Mouse (Mus musculus) lung, postnatal 10 days (tissue): ENCODE measurements around the gene Xxylt1.
A peak's percentile ranks its signal among the peaks of the same experiment; 100 is the strongest.

ENCODE experiments used
- DNase-seq: peaks from one replicate; pipeline ENCODE4 v3.0.0; 2021

The Xxylt1 gene

DNA sequence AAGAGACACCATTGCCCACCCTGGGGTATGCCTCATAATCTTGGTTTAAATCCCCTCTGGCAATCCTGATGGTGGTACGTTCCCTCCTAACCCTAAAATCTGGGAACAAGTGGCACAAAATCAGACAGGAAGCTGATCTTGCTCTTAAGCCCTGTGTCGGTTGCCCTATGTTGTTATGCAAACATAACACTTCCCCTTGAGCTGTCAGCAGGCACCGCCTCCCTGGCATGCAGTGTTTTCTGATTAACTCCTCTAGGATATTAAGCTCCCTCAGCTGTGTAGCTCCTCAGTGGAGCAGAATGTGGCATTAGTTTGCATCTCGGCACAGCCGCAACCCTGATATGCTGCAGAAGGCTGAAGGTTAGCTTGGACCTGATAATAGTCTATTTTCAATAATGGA, 58.9 kb downstream of the Xxylt1 start:
- peak; percentile 70 for DNase-seq

DNA sequence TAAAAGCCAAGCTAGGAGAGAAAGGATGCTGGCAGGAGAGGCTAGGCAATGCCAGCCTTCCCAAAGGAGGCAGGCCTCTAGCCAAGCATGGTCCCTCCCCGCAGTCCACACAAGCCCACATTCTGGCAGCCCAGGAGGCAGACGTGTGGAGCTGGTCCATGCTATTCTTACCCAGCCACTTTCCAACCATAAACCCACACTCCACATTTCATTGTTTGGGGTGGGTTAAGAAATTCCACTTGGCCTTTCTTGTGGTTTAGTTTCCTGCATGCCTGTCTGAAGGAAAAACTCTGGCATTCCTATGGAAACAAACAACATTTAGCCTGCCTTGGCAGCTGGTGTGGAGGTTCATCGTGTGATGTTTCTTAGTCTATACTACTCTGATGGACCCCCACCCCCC, 61.7 kb downstream of the Xxylt1 start:
- DNase-seq = peak; percentile 55

DNA sequence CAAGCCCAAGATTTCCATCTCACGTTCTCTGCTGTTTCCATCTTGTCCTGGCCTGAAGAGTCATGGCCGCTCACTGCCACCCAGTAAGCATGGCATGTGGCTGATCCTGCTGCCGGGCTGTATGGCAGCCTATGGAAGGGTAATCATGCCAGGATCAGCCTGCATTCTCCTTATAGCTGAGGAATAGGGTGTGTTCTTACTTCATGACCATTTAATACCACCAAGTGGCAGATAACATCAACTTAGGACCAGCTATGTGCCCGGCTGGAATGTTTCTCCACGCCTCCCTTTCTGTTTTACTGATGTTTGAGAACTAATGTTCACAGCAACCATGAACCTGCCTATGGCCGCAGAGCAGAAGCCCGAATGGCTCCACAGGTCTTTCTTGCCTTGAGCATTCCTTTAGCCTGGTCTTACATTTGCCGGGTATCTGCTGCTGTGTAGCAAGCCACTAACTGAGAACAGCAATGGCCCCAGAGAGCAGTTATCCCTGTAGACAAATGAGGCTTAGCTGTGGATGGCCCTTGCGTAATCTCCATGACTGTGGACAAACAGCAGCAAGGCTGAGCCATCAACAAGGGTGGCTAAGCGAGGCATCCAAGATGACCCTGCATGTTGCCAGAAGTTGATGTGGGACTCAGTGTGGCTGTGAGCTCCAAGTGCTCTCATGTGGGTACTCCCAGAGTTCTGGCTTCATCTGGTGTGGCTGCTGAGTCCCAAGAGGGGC, 63.4 kb downstream of the Xxylt1 start:
- DNase-seq = no peak

DNA sequence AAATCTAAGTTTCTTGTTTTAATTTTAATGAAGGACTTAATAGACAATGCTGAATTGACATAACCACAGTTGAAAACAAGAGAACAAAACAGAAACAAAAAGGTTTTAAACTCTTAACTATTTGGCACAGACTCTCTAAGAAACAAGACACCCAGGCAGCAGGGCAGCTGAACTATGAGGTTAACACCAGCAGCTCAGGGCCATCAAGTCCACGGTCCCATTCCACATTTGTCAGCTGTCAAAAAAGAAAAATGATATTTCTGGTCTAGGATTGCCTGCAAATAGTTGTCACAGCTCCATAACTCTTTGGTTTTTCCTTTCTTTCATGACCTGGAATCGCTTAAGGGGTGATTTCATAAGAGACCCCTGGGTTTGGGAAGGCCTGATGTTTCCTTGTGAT, 64.6 kb downstream of the Xxylt1 start:
- DNase-seq = no peak

DNA sequence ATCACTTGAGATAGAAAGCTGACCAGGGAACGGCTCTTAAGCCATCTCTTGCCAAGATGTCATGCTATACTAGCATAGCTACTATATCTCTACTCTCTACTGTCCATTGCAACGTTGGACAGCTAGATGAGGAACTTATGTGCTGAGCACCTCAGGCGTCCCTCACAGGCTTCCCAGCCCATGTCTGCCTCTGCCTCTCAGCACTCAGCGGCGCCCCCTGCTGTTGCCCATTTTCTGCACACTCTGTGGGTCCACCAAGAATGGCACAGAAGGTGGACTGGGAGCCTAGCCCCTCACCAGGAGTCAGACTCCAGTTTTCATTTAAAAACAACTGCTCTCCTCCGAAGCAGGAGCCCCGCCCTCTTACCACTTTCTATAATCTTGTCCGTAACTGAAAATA, 65.1 kb downstream of the Xxylt1 start:
- no peak for DNase-seq

DNA sequence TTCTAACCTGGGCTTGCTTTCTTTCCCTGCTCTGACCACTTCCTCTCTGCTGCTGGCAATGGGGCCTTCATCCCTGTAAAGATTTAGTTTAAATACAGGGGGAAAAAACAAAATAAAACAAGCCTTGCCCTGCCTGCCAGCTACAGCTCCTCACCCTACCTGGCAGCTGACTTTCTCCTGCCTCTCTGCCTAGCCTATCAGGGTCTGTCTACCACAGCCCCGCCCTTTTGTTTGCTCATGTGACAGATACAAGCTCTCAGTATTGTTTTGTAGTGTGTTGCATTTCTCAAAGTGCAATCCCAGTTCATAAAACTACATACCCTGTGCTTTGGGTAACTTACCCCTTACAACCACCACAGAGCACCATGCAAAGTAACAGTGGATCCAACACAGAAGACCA, 66.0 kb downstream of the Xxylt1 start:
- no peak for DNase-seq

DNA sequence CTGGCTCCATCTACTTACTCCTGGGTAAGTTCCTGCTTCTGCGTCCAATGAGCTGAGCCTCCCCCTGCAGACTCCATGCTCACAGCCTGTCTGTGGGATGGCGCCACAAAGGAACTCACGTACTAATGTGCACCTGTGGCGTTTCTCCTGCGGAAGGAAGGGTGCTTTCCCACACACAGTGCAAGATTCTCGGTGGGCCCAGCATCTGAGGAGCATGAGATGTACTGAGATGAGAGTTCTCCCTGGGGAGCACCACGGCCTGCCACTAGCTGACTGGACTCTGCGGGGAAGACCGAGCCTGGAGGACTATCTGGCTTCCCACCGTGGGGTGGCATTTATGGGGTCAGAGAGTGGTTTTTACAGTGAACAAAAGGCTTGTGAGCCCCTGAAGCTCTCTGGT, 69.0 kb downstream of the Xxylt1 start:
- DNase-seq = no peak

DNA sequence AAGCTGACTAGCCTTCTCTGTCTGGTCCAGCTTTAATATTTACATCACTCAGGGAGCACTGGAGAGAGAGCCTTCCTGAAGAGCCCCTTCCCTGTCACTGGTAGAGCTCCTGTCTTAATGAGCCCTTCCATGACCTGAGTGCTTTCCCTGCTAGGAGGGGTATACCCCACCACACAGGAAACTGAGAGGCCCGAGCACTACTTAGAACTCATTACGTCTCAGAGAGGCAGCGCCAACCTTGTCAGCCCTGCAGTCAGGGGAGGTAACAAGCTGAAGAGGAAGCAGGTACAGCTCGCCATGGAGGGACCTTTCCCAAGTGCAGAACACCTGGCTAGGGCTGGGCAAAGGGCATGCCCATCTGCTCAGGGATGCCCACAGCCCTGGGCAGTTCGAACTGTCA, 70.8 kb downstream of the Xxylt1 start:
- DNase-seq = no peak

DNA sequence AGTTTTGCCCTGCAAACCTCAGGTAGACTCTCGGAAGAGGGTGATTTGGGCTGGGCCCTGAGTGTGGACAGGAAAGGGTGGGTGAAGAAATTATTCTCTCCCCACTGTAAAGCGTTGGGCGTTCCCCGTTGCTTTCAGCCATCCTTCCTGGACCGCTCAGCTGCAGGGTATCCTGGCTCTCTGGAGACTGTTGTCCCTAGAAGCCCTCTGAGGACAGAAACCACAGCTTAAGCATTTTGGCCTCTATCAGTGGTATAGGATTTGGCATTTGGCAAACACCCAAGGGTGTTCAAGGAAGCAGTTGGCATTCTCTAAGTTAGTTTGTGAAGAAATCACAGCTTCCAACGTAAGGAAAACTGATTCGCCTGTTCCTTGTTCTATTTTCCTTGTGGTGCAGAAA, 72.9 kb downstream of the Xxylt1 start:
- DNase-seq = peak; percentile 64

DNA sequence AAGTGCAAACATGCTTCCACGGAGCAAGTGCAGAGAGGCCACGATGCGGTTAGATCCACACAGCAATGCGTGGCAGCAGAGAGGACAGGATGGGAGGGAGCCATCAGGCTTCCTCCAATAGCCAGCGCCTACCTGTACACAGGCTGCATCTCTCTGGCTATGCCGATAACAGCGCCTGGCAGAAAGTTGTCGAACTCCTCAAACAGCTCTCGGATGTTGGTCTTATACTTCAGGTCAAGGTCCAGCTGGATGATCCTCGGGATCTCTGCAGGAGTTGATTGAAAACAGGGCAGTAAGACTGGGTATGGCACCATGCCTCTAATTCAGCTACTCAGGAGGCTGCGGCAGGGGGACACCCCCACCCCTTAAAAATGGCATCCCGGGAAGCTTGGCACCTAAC, 73.7 kb downstream of the Xxylt1 start:
- no peak for DNase-seq

DNA sequence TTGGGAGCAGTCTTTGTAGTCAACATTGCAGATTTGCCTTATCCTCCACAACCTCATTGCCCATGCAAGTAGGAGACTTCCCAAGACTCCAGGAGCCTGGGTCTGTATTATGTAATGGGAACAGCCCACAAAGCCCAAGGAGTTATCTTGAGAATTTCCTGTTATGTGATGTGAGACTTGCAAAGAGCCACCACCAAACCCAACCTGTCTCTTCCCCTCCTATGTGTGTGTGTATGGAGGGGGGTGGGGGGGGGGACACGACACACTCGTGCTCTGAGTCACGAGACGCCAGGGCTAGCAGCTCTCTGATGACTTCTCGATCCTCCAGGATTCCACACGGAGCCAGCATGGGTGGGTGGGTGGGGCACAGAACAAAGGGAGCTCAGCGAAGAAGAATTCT, 75.5 kb downstream of the Xxylt1 start:
- no peak for DNase-seq

DNA sequence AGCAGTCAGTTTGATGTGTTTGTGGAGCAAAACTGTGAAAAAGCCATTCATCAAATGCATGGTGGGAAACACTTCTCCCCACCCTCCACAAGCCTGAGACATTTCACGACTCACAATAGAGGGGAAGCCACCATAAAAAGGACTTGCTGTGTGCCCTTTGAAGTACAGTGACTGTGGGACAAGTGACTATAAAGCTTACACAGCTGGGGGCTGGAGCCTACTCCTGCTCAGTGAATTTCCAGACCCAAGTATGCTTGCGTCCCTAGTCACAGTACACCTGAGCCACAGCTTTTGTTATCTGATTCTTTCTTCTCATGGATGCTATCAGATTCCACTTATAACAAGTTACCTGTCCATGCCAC, 76.9 kb downstream of the Xxylt1 start:
- no peak for DNase-seq

DNA sequence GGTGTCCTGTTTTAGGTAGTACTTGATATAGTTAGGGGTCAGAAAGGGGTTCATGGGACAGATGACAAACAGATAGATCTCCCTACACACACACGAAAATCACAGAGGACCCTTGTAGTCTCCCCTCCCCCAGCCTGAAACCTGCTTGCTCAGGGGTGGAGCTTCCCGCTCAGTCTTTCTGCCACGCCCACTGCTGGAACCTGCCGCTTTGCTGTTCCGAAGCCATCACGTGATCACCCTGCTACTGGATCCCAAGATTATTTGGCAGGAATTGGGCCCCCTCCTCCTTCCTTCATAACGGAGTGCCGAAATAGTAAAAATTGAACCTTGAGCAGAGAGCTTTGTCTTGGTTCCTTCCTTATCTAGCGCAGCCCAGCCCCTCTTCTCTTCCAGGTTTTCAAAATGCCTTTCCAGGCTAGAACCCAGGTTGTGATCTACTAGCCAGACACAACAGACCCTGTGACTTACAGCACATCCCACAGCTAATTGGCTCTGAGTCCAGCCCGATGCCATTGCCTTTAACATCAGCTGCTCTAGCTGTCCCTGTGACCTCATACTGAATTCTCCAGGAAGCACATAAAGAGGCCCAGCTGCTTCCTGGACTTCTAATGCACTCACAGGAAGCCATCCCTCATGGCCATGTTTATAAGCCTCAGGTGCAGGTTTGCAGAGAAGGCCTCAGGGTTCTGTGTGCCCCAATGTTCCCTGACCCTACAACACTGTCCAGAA, 77.5 kb downstream of the Xxylt1 start:
- peak; percentile 75 for DNase-seq

DNA sequence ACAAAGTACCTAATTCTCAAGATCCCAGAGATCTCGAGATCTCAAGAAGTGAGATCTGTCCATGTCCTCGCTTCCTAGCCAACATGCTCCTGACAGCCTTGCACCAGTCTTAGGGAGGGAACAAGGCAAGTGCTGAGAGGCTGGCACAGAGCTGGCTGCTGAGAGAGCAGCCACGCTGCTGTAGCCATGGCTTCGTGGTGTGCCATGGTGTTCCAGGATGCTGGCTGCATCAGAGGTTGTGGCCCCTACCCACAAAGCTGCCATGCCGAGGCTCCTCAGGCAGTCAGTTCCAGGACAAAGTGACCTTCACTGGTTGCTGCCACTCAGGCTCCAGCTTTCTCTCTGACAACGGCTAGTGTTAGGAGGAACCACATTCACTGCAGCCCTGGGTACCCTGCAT, 78.3 kb downstream of the Xxylt1 start:
- DNase-seq = no peak

DNA sequence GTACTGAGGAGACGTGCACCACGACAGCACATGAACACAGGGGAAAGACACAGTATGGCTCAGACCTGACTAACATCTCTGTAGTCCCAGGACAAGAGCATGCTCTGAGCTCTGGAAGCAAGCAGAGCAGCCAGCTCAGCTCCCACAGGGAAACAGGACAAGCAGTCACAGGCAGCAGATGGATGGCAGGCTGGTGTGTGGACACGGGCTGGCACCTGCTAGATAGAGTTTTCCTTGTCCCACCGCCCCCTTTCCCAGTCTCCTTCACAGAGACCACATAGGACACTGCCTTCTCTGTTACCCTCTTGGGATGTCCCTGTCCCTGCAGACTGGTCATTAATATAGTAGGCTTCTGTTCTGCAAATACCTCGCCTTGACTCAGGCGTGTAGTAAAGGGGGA, 79.1 kb downstream of the Xxylt1 start:
- DNase-seq = no peak

DNA sequence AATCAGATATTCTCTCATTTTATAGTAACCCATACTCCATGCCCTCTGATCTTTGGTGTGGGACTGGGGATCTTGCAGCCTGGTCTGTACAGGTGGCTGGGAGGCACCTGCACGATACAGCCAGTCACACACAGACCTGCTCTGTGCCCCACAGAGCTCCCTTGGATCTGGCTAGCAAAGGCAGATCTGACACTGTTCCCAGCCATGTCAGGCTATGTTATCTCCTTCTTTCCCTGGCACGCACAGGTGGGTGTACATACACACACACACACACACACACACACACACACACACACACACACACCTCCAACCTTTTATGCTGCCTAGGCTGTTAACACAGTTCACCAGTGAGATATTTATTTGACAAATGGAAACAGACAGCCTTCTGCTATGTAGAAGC, 82.5 kb downstream of the Xxylt1 start:
- DNase-seq = no peak

DNA sequence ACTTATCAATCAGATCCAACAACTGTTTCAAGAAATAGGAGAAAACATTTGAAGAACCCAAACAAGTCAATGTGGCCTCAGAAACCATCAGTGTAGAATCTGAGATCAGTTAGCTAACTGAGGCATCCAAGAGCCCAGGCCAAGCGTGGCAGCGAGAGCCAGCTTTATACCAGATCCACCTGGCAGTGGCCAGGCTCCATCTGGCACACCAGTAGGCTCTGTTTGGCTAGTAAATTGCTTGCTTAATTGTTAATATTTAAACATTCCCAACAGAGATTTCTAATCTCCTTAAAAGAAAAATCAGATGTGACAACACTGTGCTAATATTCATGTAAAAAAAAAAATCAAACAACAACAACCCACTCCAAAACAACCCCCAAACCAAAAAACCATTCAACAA, 83.2 kb downstream of the Xxylt1 start:
- DNase-seq = no peak

DNA sequence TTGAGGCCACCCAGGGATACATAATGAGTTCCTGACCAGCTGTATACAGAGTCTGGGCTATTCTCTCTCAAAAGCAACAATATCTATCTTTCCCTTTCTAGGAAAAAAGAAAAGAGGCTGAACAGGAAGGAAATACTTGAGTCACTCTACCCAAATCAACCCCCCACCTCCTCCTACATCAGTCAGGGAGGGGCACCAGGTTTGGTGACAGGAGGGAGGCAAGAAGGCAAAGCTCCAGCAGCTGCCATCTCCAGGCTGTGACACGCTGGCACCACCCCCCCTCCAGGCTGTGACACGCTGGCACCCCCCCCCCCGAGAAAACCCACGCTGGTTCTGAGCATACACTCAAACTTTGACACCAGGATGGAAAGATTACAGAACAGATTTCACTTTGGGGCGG, 85.8 kb downstream of the Xxylt1 start:
- DNase-seq = no peak

DNA sequence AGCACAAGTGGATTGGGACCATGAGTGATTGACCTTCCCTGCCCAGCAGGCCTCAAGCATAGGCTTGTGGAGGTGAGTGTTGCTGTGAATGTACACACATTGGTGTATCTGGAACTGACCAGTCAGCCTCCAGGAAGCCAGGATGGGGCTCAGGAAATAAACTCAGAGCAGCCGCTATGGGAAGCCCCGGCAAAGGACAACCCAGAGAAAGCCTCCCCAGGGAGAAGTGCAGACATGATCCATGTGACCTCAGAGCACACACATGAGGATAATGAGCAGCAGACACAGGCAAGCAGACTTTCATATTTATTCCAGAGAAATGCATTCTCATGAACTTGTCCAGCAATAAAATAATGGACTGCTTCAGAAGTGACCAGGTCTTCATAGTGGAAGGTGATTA, 86.4 kb downstream of the Xxylt1 start:
- no peak for DNase-seq

DNA sequence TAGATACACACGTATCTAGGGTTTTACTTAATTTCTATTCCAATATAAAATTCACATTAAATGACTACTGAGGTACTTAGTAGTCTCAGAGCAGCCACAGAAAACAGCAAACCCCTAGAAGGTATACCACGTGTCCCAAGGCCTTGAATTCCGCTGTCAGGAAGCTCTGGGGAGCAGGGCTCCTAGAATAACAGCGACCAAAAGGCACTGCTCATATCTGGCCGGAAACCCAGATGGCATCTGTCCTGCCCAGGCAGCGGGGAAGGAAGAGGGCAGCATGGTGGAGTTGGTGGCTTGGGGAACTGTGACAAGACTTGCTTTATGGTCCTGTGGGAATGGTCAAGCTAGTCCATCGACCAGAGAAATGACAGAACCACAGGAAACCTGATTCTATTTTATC, 86.9 kb downstream of the Xxylt1 start:
- DNase-seq = no peak

DNA sequence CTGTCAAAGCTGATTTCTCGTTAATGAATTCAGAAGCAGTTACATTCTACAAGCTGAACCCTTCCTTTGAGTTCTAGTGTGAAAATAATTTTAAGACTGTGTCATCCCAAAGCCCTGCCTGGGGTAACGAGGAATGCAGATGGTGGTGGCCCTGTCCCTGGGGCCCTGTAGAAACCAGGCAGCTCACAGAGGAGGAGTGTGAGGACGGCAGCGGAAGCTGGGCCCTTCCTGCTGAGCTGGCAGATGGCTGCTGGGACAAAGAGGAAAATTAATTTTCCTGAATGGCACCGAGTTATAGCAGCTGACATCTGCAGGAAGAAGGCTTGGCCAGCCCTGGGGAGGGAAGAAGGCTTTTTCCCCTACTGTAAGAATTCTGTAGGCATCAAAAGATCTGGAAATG, 88.7 kb downstream of the Xxylt1 start:
- DNase-seq = no peak

DNA sequence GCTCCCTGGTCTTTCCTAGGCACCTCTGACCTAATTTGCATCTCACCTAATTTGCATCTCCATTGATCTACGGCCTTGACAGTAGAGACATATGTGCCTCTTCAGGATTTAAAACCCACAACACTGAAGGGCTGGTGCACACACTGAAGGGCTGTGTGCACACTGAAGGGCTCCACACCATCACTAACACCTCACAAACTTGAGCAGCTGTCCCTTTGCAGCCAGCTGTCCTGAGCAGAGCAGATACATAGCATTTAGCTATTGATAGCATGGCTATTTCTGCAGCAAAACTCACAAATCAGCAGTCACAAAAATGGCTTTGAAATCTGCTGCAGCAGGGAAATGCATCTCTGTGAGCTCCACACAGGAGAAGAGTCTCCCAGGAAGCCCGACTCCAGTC, 90.6 kb downstream of the Xxylt1 start:
- DNase-seq = no peak

DNA sequence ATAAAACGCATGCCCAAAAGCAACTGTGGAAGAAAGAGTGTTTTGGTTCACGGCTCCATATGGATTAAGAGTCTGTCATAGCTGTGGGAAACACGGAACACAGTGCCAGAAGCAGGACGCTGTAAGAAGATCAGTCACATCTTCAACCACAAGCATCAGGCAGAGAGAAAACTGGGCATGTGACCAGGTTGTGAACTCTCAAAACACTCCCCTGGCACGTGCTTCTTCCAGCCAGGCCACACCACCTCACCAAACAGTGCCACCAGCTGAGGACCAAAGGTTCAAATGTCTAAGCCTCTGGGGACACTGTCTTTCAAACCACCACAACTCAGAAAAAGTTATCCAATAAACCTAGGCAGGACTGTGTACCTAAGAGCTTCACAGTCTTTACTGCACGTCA, 93.0 kb downstream of the Xxylt1 start:
- no peak for DNase-seq

DNA sequence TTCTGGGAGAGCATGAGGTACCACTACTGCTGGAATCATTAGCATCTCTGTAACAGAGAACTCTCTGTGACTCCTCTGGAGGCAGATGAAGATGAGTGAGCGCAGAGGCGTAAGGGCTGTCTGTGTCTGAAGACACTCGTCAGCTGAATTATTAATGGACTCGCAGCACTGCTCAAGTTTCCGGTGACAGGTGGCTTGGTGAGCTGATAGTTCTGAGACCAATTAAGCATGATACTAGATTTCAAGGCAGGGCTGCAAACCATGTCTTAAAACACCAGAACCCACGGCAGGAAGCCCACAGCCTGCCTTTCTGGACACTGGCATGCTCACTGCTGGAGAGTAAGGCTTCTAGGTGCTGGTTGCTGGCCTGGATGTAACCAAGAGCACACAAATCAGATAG, 93.5 kb downstream of the Xxylt1 start:
- DNase-seq = no peak
